Mouse (Mus musculus): ENCODE results near the gene Bbs2.
"Not testable (repeated sequence)": the region's sequence is repeated elsewhere in the genome, so short reads cannot be mapped to it uniquely, and the experiment has no call there.

Bbs2 gene

DNA sequence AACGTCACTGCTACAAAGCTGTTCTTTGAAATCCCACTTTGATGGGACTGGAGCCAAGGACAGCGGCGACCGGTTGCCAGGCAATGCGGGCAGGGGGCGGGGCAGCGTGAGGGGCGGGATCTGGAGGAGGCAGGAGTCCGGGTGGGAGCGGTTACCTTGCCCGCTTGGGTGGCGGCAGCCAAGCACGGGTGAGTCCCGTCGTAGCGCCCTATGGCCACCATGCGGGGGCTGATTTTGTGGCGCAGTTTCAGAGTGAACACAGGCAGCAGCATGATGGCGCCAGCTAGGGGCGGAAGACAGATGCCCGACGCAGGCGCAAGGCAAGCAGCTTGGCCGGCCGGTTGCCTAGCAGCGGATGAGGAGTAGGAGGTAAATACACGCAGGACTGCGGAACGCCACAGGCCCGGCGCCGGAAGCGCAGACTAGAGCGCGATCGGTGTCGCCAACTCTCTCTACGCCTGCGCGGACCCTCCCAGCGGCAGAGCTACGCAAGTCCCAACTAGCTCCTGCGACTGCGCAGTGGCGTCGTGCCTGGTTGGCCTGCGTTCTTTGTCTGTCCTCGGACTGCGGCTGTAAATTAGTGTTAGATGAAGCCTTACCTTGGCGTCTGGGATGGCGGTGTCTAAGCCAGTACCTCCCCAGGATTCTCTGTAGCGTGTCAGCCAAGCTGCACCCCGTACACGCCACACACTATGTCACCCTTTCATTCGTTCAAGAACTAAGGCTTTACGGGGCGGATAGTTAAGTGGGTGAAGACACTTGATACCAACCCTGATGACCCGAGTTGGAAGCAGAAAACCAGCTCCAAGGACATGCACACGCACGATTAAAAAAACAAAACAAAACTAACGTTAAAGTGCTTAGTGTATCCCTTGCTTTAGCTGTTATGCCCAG, at the start of gene Bbs2:
Gene Bbs2, minus strand, starts transcription at position 848 of the 894 bp plus-strand sequence.
- peak; percentile 99 for DNase-seq

DNA sequence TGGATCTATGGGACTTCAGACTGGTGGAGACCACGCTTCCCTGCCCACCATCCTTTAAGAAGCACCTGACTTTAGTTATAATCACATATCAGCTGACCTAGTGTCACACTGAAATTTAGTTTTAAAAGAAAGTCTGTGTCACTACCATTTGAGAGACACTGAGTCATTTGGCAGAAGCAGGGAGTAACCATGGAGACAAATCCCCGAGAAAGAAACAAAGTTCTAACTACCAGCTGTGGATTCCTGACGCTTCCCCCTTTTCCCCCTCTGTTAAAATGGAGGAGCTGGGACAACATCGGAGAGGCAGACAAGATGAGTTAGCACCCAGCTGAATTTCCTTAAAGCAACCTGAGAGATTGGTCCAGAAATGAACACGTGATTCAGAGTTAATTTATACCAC, 49.5 kb upstream of the Bbs2 start:
- DNase-seq = no peak

DNA sequence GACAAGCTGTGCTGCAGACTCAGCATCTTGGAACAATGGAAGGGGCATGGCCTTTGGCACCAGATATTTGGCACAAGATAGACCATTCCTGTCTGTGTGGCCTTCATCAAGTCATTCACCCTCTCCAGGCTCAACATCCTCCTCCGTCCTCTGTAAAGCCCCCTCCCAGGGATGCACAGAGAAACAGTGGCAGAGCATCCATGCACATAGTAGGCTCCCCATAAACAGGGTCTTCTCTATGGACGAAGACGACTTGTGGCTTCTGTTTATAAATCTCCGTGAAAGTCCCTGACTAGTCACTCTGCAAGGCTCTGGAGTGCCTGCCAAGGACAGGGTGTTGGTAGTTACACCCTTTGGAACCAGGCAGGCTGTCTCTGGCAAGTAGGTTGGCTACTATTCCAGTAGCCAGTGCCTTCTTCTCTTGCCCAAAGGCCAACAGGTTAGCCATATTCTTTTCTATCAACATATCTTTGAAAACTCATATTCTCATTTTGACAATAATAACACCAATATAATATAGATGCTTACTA, 41.6 kb upstream of the Bbs2 start:
- no peak for DNase-seq

DNA sequence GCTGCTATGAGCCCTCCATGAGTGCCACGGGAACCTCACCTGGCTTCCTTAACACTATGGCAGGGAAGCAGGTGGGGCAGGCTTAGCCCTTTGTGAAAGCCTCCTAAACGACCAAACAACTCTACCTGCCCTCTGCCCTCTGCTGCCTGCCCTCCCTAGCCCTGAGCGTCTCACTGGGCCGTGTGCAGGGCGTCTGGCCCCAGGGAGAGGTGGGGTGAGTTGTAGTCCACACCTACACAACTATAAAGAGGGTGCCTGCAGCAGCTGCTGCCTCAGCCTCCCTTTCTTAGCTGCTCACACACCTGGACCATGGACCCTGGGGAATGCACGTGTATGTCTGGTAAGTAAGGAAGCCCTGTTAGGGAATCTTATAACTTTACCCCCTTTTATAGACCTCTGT, 38.2 kb upstream of the Bbs2 start, which contains the start of gene Mt4:
Gene Mt4, plus strand, starts transcription at position 265 of the 400 bp plus-strand sequence.
- no peak for DNase-seq

DNA sequence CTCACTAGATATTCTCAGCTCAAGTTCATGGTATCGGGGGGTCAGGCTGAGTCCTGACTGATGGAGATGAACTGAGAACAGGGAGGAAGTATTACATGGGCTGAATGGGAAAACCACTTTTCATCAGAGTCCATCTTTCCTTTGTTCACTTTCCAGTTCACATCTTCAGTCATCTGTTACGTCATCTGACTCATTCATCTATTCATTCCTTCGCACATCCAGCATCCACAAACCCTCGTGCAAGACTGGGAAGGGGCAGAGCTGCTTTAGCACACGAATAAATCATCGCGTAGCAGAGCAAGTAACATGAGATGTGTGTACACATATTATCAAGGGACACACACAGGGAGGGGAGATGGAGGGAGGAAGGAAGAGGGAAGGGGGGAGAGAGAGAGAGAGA, 37.5 kb upstream of the Bbs2 start:
- no peak for DNase-seq

DNA sequence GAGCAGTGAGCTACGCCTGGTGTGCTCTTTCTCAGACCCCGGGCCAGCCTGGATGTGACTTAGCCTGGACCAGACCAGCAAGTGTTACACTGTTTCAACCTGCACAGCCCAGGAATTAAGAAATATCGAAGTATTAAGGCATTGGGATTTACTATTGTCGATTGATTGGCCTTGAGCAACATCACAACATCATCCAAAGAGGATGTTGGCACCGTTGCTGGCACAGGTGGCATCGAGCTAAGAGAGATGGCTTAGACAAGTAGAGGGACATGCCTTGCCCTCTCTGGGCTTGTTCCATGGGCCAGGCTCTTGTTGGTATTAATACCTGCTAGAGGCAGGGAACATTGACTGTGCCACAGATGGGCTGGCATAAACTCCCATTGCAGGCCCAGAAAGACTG, 36.8 kb upstream of the Bbs2 start:
- no peak for DNase-seq

DNA sequence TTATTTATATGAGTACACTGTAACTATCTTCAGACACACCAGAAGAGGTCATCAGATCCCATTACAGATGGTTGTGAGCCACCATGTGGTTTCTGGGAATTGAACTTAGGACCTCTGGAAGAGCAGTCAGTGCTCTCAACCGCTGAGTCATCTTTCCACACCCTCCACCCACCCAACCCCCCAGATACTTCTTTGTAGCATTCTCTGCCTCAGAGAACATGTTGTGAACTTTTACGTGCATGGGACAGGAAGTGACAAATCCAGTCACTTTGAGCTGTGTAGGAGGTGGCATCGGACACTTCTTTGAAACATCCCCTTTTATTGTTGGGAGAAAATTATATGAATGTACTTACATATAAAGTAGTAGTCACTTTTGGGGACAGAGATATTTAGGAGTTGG, 35.9 kb upstream of the Bbs2 start:
- not testable (repeated sequence) for DNase-seq

DNA sequence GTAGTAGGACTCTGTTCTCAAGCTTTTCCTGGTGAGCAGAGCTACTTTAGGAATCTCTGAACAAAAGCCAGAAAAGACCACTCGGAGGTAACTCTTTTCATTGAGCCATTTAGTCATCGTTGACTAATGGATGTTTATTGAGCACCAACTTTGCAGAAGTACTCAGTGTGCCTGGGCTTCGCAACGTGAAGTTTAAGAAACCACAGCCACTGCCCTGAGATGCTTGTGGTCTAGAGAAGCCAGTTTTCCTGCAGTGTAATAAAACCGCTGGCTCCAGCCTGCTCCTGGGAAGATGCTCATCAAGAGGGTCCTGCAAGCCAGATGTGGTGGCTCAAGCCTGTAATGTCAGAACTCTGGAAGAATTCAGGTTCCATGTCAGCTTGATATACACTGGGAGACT, 33.4 kb upstream of the Bbs2 start:
- no peak for DNase-seq

DNA sequence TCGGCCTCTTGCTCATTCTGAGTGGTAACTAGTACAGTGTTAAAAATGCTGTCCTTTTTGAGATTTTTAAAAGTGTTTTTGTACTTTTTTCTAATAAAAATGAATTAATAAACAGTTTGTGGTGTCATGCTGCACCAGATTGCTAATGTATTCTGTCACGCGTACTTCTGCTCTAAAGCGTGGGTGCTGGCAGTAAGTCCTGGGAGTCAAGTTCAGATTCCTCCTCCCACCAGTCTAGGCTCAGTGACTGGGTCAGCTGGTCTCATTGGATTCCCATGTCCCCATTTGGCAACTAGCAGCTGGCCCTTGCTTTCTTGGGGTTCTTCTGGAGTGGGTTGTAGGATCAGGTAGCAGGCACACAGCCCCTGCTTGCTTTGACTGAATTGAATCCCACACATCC, 31.4 kb upstream of the Bbs2 start:
- no peak for DNase-seq

DNA sequence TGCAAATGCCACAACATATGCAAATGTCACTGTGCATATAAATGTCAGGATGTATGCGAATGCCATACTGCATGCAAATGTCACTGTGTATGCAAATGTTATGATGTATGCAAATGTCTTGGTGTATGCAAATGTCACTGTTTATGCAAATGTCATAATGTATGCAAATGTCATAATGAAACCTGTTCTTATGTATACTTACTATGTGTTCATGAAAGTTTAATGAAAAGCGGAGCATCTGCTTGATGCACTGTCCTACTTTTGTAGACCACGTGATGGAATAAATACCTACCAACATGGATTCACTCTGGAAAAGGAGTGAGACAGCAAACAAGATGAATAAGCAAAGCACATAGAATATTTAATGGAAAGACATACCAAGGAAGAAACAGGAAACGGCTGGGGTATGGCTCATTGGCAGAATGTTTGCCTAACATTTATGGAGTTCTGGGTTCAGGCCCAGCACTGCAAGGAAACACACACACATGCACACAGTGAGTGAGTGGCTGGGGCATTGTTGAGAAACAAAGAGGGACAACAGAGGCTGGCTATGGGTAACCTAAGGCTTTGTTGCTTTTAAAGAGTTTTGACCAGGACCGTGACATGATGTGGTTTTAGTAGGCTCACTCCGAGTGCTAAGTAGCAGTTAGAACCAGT, 30.5 kb upstream of the Bbs2 start:
- DNase-seq = no peak

DNA sequence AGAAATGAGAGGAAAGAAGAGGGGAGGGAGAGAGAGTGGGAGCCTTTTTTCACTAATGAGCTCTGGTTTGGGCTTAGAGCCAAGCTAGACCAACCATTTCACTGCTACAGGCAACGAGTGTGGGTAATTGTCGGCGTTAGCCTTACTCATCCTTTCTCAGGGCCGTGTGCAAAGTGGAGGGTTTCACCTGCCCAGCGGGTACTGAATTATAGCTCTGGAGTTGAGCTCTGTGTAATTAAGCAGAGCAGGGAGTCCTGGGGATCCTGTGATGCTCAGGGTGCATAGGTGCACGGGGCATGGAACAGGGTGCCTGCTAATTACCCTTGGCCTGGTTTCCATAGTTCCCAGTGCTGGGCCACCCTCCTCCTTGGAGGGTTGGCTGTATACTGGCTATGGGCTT, 29.0 kb upstream of the Bbs2 start:
- DNase-seq = no peak

DNA sequence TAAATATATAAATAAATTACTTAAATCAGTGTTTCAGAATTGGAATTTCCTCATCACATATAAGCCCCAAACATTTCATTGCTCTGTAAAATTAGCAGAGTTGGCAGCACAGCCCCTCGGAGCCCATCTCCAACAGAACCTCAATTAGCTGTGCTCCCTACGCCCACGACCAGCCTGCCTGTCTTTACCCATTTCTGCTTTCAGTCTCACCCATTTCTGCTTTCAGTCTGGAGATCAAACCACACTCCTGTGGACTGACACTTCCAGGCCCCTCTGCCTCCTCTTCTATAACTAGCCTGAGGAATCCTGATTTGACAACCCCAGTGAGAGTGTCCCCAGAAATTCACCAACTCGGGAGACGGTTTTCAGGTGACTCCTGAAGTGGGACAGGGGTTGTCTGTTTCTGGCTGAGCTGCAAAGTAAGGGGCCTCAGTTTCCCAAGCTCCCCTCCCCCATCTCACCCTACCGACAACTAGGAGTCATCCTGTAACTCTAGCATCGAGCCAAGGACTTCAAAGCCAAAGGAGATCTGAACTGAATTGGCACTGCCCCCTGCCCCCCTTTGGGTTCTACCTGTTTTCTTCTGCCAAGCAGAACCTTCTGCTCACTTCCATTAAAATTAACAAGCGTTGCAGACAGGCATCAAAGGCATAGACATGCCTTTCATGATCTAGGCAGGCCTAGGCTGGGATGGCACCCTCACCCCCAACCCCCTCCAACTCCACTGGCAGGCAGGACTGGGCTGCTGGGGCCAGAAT, 24.2 kb upstream of the Bbs2 start:
- DNase-seq = no peak

DNA sequence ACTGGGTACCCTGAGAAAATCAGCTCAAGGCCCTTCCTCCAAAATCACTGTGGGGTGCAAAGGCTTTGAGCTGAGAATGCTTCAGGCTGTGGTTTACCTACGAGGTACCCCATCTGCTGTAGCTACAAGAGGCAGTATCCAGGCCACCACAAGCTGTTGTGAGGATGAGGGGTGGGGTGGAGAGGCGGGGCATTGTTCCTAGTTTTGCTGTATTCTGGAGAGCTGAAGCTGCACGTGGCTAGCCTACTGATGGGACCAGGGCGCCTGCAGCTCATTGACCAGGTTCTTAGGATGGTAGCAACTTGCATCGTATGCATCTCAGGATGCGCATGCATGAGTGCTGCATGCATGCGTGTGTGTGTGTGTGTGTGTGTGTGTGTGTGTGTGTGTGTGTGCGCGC, 22.9 kb upstream of the Bbs2 start:
- no peak for DNase-seq

DNA sequence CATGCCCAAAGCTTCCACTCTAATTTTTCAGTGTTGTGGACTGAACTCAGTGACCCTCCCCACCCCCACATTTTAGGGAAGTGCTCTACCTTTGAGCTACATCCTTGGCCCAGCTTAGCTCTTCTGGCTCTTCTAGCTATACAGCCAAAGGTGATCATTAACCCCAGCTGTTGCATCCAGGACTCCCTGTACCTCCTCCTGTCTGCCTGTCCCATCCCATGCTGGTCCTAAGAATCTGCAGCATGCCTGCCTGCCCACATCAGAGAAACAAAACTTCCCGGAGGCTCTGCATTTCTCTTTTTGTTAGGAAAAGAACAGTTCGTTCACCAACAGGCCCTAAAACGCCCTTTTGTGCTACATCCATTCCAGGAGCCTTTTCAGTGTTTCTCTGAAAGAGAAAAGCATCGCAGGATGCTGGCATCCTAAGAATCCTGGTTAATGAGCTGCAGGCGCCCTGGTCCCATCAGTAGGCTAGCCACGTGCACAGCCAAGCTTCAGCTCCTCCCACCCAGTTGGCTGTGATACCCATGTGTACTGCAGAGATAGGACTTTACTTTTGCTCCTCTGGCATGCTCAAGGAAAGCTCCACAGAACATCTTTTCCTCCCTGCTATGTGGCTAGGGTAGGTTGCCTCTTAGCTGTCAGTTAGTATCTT, 20.2 kb upstream of the Bbs2 start:
- peak; percentile 35 for DNase-seq

DNA sequence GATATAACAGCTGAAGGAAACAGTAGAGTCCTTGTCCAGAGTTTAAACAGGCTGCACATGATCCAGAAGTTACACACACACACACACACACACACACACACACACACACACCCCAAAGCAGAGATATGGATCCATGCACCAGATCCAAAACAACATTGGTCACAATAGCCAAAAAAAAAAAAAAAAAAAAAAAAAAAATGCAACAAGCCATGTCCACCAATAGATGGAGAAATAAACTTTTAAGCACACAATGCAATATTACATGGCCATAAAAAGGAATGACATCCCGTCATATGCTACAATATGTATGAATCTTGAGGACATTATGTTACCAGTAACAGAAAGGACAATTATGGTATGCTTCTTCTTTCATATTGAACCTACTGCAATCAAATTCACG, 15.2 kb upstream of the Bbs2 start:
- DNase-seq = no peak

DNA sequence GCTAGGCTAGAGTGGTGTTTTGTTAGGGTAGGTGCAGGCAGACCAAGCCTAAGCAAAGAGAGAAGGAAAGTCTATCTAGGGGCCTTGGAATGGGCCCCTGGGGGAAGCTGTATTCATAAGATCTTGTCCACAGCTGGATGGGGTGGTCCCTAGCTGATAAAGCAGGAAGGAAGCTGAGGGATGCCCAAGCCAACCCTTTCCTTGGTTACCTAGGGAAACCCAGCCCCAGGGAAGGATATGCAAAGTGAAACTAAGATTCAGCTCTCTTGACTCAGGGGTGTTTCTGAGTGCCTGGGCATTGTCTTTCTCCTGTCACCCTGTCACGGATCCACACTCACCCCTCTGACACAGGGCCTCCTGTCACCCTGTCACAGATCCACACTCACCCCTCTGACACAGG, 14.7 kb upstream of the Bbs2 start:
- no peak for DNase-seq

DNA sequence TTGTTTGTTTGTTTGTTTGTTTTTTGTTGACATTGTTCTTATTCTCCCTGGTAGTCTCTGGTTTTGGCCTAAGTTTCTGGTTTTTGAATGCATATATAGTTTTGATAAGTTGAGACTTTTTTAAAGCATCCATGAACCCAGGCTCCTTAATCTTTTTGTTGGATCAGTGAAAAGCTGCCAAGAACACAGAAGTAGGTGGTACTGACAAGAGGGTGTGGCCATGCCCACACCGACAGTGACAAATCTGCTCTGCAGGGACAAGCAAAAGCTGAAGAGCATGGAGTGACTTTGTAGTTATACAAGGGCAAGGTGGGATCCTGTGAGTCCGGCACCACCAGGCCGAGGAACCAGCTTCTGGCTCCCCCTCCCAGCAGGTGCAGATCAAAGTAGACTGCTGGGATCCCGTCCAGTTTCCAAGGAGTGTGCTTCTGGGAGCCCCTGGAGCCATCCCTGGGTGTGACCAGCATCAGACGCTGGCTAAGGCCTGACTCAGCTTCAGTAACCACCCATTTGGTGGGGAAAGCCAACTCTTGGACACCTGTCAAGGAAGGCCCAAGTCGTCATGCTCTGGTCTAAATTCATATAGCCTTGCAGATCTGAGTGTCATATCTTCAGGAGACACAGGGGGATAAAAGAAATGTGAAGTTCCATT, 11.9 kb upstream of the Bbs2 start:
- no peak for DNase-seq

DNA sequence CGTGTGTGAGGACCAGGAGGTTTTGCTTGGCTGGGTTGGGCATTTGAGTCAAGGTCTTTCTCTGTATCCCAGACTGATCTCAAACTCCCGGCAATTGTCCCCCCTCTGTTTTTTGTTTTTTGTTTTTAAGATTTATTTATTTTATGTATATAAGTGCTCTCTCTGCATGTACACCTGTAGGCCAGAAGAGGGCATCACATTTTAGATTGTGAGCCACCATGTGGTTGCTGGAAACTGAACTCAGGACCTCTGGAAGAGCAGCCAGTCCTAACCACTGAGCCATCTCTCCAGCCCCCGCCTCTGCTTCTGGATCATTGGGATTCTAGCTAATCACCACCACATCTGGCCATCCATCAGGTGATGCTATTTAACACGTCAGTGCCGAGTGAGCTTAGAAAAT, 11.1 kb upstream of the Bbs2 start:
- no peak for DNase-seq

DNA sequence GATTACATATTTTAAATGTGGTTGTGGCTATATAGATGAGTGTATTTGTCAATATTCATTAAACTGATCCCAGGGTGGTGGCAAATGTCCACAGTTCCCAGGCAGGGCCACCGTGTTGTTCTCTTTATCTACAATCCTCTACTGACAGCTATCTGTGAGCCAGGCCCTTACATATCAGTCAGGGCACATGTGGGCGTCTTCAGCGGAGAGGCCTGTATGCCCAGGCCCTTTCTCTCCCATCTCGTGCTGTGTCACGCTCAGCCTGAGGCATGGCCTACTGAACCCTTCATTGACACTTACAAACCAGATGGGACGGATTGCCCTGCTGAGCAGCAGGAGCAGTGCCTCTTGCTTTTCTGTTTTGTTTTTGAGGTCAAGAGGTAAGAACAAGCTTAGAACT, 10.7 kb upstream of the Bbs2 start:
- no peak for DNase-seq

DNA sequence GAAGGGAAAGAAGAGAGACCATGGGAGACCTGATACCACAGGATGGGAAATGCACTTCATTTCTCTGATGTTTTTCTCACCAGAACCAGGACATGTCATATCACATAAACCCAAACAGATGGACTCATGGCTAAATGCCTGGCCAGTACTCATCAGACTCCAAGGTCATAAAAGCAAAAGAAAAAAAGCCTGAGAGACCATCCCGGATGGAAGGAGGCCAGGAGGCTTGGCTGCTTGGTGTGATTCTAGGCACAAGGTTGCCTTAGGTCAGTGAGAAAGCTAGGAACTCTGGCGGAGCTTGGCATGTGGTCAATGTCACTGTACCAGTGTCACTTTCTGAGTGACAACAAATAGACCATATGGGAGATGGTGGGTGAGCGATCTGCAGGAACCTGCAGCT, 9.1 kb upstream of the Bbs2 start:
- peak; percentile 12 for DNase-seq

DNA sequence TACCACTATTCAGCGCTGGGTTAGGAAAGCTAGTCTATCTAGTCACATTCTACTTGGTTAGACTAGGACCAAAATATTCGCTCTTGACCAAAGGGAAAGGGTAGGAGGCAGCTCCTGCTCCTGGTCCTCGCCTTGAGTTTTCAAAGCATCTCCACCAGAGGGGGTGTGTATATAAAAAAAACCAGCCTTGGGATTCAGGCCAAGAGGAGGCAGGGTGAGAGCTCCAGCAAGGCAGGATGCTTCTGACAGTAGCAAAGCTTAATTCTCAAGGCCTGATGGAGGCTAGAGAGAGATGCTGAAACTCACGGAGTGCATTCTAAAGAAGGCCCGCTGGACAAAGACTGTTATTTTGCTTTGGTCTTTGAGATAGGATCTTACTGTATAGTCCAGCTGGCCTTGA, 5.4 kb upstream of the Bbs2 start:
- DNase-seq = no peak

DNA sequence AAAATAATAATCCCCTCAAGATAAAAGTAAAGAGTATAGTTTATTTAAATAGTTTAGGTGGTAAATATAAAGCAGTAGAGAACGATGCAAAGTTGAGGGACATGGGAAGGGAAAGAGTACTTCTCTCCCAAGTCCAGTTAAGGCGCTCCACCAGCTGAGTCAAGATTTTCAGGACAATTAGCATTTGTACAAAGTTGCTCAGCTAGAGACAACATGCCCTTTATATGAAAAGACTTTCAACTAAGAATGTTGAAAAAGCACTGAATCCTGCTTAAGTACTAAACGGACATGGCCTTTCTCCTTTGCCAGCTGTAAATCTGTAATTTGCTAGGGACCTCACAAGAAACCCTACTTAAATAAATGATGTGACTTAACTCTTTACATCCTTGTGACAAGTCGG, 268 bp upstream of the Bbs2 start:
- peak; percentile 8 for DNase-seq
